Comparison of ENCODE assay signal across 17 mouse cellular contexts in genomic region chr15:91495014-91495413, GRCm38 (mm10).
DNase-seq lines count a peak whose midpoint lies in the region; TF ChIP-seq lines count a peak whose summit lies in the region.
"Had no signal": no experiment of that assay in that cellular context is flagged by ENCODE, and none has a peak within 500 bp of the region (broad histone marks: within the 10 kb centered on the region; RNA-seq: fewer than 3 reads in every experiment).

No protein-coding gene starts in this region.

- peak; percentile 49 to 77 for DNase-seq in adrenal gland, adult (ENCODE audit: inconsistent age in 2 of 2, low spot score in 1 of 2)
- no peak for DNase-seq in adrenal gland, postnatal 4 days (ENCODE audit: low spot score in 2 of 2)
- peak; percentile 32 to 33 for DNase-seq in left cerebral cortex, adult 18-20 months (ENCODE audit: low spot score in 2 of 2)
- DNase-seq in left cerebral cortex, postnatal 10 days (ENCODE audit: extremely low spot score in 1 of 2, low spot score in 2 of 2): no peak
- DNase-seq in adrenal gland, postnatal 25 days: peak; percentile 25
- DNase-seq in heart, postnatal 4 days: no peak
- DNase-seq in thymus, postnatal 10 days (ENCODE audit: low spot score in 2 of 2): no peak
- DNase-seq: gastrocnemius, postnatal 10 days; heart, adult 2 months; kidney, adult 2 months; kidney, postnatal 14 days had no signal

- no peak overlapping the region for H3K4me3 ChIP-seq in C2C12 (ENCODE audit: insufficient read depth, poor library complexity, severe bottlenecking)
- H3K4me3 ChIP-seq: embryonic facial prominence, embryonic 10.5 days; heart, adult 2 months; heart, embryonic 15.5 days; hindbrain, embryonic 10.5 days; limb, embryonic 13.5 days; midbrain, embryonic 15.5 days had no signal

- H3K27me3 ChIP-seq in C2C12 (ENCODE audit: control insufficient read depth, insufficient read depth, insufficient read length): no peaks in the 10 kb centered on the region
- H3K27me3 ChIP-seq: heart, embryonic 15.5 days; limb, embryonic 13.5 days; midbrain, embryonic 15.5 days had no signal

- H3K36me3 ChIP-seq in C2C12 (ENCODE audit: control insufficient read depth, insufficient read depth): no peaks in the 10 kb centered on the region
- H3K36me3 ChIP-seq: embryonic facial prominence, embryonic 10.5 days; heart, embryonic 15.5 days; hindbrain, embryonic 10.5 days; midbrain, embryonic 15.5 days had no signal

- TF ChIP-seq CTCF in C2C12 (IDR thresholded peaks at IDR 0.05; ENCODE audit: control insufficient read depth, insufficient read depth, insufficient read length): no peak

- intact Hi-C loops in left cerebral cortex, postnatal 10 days (cut with DNase I): no loop called here

- no peaks in the 10 kb centered on the region for H3K79me3 ChIP-seq in C2C12 (ENCODE audit: low read depth)

- H3K79me2 ChIP-seq in C2C12 (ENCODE audit: control insufficient read depth, insufficient read depth): no peaks in the 10 kb centered on the region

- H3ac ChIP-seq in C2C12 (ENCODE audit: control insufficient read depth, insufficient read length, low read depth): no peak overlapping the region

TF ChIP-seq in C2C12, 6 proteins besides CTCF, POLR2A, EP300 and RAD21:
- no peak for TF ChIP-seq CEBPB (IDR thresholded peaks at IDR 0.05; ENCODE audit: low read depth)
- TF ChIP-seq FOSL1 (IDR thresholded peaks at IDR 0.05; ENCODE audit: insufficient read depth, low read length, poor library complexity, severe bottlenecking): peak; percentile 60
- TF ChIP-seq MYOD1 (IDR thresholded peaks at IDR 0.05; ENCODE audit: control insufficient read depth, insufficient read length, low read depth): peak; percentile 19
- TF ChIP-seq USF1 (IDR thresholded peaks at IDR 0.05; ENCODE audit: low read depth): no peak
- TF ChIP-seq MAX (IDR thresholded peaks at IDR 0.05): no peak
- no peak for TF ChIP-seq MYOG (IDR thresholded peaks at IDR 0.05; ENCODE audit: control insufficient read depth, extremely low read depth, insufficient read length)

Comparison
In these comparisons a context has a peak if more than half of its experiments do, and no peak if none do; other contexts are left out.
1. DNase-seq: peak in adrenal gland, adult (2 of 2), left cerebral cortex, adult 18-20 months (2 of 2) and adrenal gland, postnatal 25 days (single experiment); none in adrenal gland, postnatal 4 days (0 of 2), left cerebral cortex, postnatal 10 days (0 of 2), heart, postnatal 4 days (single experiment) and thymus, postnatal 10 days (0 of 2).